Mouse (Mus musculus) hindbrain, embryonic 12.5 days (tissue): ENCODE measurements around the gene Plxdc1. TPM values are rescaled to one million over a fixed set of nuclear protein-coding genes. Genes with fewer than 3 reads are reported as not detected.
A peak's percentile ranks its signal among the peaks of the same experiment; 100 is the strongest.

Experiments
- ATAC-seq: fragments of 200-750 bp; cut with Nextera tagmentation; 2 replicates; pipeline ENCODE4 v1.8.0; 2017; ENCODE audit warnings: moderate TSS enrichment; ENCODE audit not compliant: low FRiP score
- H3K27ac ChIP-seq: fragments of 300-500 bp; sonication (generic); 2 replicates; pipeline ENCODE4 v1.5.1; 2016; ENCODE audit warnings: mild to moderate bottlenecking
- H3K27me3 ChIP-seq: fragments of 300-500 bp; sonication (generic); 2 replicates; pipeline ENCODE4 v1.6.1; 2016; ENCODE audit warnings: mild to moderate bottlenecking
- H3K36me3 ChIP-seq: fragments of 300-500 bp; sonication (generic); 2 replicates; pipeline ENCODE4 v1.6.1; 2016; ENCODE audit warnings: mild to moderate bottlenecking
- H3K4me1 ChIP-seq: fragments of 300-500 bp; sonication (generic); 2 replicates; pipeline ENCODE4 v1.6.1; 2016
- H3K4me2 ChIP-seq: fragments of 300-500 bp; sonication (generic); replicated peaks from 2 replicates; pipeline ENCODE4 v1.6.1; 2016; ENCODE audit warnings: mild to moderate bottlenecking
- H3K4me3 ChIP-seq: fragments of 300-500 bp; sonication (generic); 2 replicates; pipeline ENCODE4 v1.5.1; 2016; ENCODE audit warnings: mild to moderate bottlenecking
- H3K9ac ChIP-seq: fragments of 300-500 bp; sonication (generic); 2 replicates; pipeline ENCODE4 v1.6.1; 2016; ENCODE audit warnings: mild to moderate bottlenecking, moderate library complexity
- H3K9me3 ChIP-seq: fragments of 300-500 bp; sonication (generic); replicated peaks from 2 replicates; pipeline ENCODE4 v1.6.1; 2016; ENCODE audit warnings: mild to moderate bottlenecking
- WGBS: fragments of 180-500 bp; shearing (Covaris S2); methylation state at CpG from one replicate; pipeline ENCODE4 v1.1.7; 2016; 5-methylcytosine and 5-hydroxymethylcytosine counted together
- polyA plus RNA-seq: library from polyadenylated mRNA; unstranded; fragments of >200 nt; fragmentation: Nextera tagmentation; extraction: Ambion mirVana; gene quantifications from 2 replicates; pipeline ENCODE4 v1.2.1, GENCODE M21; 2016

Gene Plxdc1
- polyA plus RNA-seq, 1 experiment from 2014 or later, result 0.26 TPM

GRCm38 (mm10) chr11:97915471-97915870 is 70.8 kb downstream of the Plxdc1 start:
- H3K36me3 ChIP-seq, result no peaks in the 10 kb centered on the region
- 91% methylated on average over 2 of the region's 2 CpGs for WGBS
- H3K27ac ChIP-seq, result no peak overlapping the region
- no peaks in the 10 kb centered on the region for H3K27me3 ChIP-seq
- no peak overlapping the region for H3K9ac ChIP-seq
- no peak for ATAC-seq
- H3K4me3 ChIP-seq, result no peak overlapping the region
- H3K9me3 ChIP-seq, result no peaks in the 10 kb centered on the region
- peaks cover 8% of the 10 kb centered on the region; the same call in 1 of the 2 replicates for H3K4me1 ChIP-seq
- no peak overlapping the region for H3K4me2 ChIP-seq

GRCm38 (mm10) chr11:97913111-97913510 is 73.1 kb downstream of the Plxdc1 start:
- no peak overlapping the region for H3K9ac ChIP-seq
- H3K4me3 ChIP-seq, result no peak overlapping the region
- H3K36me3 ChIP-seq, result no peaks in the 10 kb centered on the region
- peaks cover 7% of the 10 kb centered on the region; the same call in 1 of the 2 replicates for H3K4me1 ChIP-seq
- no peaks in the 10 kb centered on the region for H3K27me3 ChIP-seq
- no peak overlapping the region for H3K4me2 ChIP-seq
- H3K9me3 ChIP-seq, result no peaks in the 10 kb centered on the region
- no peak overlapping the region for H3K27ac ChIP-seq
- ATAC-seq, result no peak
- WGBS, result 88% methylated on average over 14 of the region's 14 CpGs

DNA sequence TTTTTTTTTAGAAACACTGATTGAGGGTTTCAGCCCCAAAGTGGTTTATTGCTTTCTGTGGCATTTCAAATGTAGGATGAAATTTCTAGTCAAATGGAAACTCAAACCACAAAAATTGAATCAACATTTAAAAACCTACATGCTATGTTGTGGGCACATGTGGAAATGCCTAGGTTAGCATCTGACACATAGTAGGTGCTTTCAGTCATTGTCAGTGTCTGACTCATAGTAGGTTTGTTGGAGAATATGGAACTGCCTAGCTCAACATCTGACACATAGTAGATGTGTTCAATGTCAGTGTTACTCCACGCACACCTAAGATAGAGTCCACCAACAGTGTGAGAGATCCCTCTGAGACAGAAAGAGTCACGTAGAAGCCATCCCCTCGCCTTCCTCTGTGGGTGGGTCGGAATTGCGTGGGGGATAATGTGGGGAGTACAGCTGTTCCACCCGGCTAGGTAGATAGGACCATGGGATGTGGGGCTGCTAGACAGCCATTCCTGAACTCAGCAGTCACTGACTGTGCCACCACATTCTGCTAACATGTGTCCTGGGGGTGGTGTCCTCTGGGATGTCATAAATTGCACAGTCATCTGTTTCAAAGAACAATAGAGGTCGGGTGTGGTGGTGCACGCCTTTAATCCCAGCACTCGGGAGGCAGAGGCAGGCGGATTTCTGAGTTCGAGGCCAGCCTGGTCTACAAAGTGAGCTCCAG is 77.5 kb downstream of the Plxdc1 start:
- Histone ChIP-seq H3K36me3 (no peaks in the 10 kb centered on the region), H3K4me3 (no peak overlapping the region), H3K4me1 (peaks cover 4% of the 10 kb centered on the region; the same call in 1 of the 2 replicates), H3K27me3 (no peaks in the 10 kb centered on the region), H3K27ac (no peak overlapping the region), H3K9ac (no peak overlapping the region), H3K4me2 (no peak overlapping the region), H3K9me3 (no peaks in the 10 kb centered on the region)
- 89% methylated on average over 11 of the region's 11 CpGs for WGBS
- ATAC-seq, result no peak

DNA sequence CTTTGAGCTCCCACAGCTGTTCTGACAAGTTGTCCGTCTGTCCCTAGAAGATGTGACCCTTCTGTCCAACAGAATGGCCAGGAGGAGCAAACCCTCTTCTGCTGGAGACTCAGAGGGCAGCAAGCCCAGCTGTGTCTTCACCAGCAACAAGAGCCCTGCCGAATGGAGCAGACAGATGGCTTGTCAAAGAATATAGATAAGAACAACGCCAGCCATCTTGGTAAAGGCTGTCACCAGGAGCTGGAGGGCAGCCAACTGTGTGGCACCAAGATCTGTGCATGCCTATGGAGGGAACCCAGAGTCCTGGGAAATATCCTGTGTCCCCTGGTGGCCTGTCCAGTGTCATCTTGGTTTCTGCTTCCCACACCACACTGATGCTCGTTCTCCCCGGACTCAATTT is 78.3 kb downstream of the Plxdc1 start:
- H3K9ac ChIP-seq, result no peak overlapping the region
- H3K36me3 ChIP-seq, result no peaks in the 10 kb centered on the region
- H3K27ac ChIP-seq, result no peak overlapping the region
- H3K27me3 ChIP-seq, result no peaks in the 10 kb centered on the region
- H3K4me3 ChIP-seq, result no peak overlapping the region
- WGBS, result 80% methylated on average over 5 of the region's 5 CpGs
- H3K4me1 ChIP-seq, result peaks cover 3% of the 10 kb centered on the region; the same call in 1 of the 2 replicates
- H3K4me2 ChIP-seq, result no peak overlapping the region
- H3K9me3 ChIP-seq, result no peaks in the 10 kb centered on the region
- ATAC-seq, result no peak

DNA sequence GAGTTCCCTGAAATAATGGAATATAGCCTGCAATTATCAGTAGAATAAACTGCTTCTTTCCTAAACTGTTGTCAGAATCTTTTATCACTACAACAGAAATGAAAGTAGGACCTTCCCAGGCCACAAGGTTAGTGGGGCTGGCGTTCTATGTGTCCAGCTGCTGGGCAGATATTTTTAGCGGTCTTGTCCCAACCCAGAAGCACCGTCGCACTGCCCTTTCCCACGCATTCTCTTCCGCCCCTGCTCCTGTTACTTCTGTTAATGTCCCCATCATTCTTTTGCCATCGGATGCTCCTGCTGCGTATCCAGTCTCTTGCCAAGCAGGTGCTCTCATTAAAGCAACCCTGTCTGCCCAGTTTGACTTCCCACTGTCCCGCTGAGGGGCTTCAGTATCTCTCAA is 79.3 kb downstream of the Plxdc1 start:
- H3K4me2 ChIP-seq, result no peak overlapping the region
- H3K27ac ChIP-seq, result no peak overlapping the region
- no peaks in the 10 kb centered on the region for H3K27me3 ChIP-seq
- no peaks in the 10 kb centered on the region for H3K9me3 ChIP-seq
- H3K4me1 ChIP-seq, result peaks cover 3% of the 10 kb centered on the region; the same call in 1 of the 2 replicates
- no peak overlapping the region for H3K9ac ChIP-seq
- H3K36me3 ChIP-seq, result no peaks in the 10 kb centered on the region
- WGBS, result 91% methylated on average over 9 of the region's 9 CpGs
- ATAC-seq, result no peak
- H3K4me3 ChIP-seq, result no peak overlapping the region

DNA sequence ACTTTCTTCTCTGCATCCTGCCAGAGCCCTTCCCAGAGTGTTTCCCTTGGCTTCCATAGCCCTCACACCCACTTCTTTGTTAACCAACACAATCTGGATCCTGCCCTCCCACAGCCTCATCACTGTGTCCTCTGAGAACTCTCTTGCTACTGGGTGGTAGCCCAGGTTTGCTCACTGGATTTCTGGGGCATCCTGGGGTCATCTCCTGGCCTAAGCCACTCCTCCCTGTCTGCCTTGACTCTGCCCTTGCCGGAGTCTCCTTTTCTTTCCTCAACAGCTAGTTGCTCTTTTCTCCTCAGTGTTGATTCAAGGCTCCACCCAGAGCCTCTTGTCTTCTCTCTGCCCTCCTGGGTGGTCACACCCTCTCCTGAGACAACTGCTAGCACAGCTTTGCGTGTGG is 80.3 kb downstream of the Plxdc1 start:
- 61% methylated on average over 2 of the region's 2 CpGs for WGBS
- no peak for ATAC-seq
- Histone ChIP-seq H3K27me3 (no peaks in the 10 kb centered on the region), H3K36me3 (no peaks in the 10 kb centered on the region), H3K4me1 (no peaks in the 10 kb centered on the region), H3K9ac (no peak overlapping the region), H3K4me3 (no peak overlapping the region), H3K9me3 (no peaks in the 10 kb centered on the region), H3K27ac (no peak overlapping the region), H3K4me2 (no peak overlapping the region)

GRCm38 (mm10) chr11:97905540-97905939 is 80.7 kb downstream of the Plxdc1 start:
- no peak overlapping the region for H3K9ac ChIP-seq
- H3K9me3 ChIP-seq, result no peaks in the 10 kb centered on the region
- no peaks in the 10 kb centered on the region for H3K36me3 ChIP-seq
- H3K27ac ChIP-seq, result no peak overlapping the region
- no peak overlapping the region for H3K4me2 ChIP-seq
- no peaks in the 10 kb centered on the region for H3K4me1 ChIP-seq
- no peak for ATAC-seq
- no peak overlapping the region for H3K4me3 ChIP-seq
- 94% methylated on average over 2 of the region's 2 CpGs for WGBS
- no peaks in the 10 kb centered on the region for H3K27me3 ChIP-seq

DNA sequence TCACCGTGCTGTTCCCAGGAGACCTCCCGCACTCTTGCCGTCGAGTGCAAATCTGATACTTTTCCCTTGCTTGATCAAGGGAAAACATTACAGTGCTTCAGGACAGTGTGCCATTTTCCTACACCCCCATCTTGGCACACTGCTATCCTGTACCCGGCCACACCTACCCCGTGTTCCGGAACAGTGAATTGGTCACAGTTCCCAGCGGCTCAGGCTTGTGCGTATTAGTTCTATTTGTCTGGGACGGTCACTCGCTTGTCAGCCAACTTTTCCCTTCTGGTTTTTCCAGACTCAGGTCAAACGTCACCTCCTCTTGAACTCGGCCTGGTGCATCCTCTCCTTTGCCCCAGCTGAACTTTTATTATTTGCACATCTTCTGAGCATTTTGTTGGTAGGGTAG is 81.4 kb downstream of the Plxdc1 start:
- no peak for ATAC-seq
- Histone ChIP-seq H3K36me3 (no peaks in the 10 kb centered on the region), H3K4me3 (no peak overlapping the region), H3K27ac (no peak overlapping the region), H3K4me1 (no peaks in the 10 kb centered on the region), H3K9ac (no peak overlapping the region), H3K4me2 (no peak overlapping the region), H3K27me3 (no peaks in the 10 kb centered on the region), H3K9me3 (no peaks in the 10 kb centered on the region)
- WGBS, result 84% methylated on average over 13 of the region's 13 CpGs

- no peak overlapping the region for H3K9ac ChIP-seq
- no peak overlapping the region for H3K27ac ChIP-seq
- H3K4me1 ChIP-seq, result no peaks in the 10 kb centered on the region
- no peak for ATAC-seq
- no peaks in the 10 kb centered on the region for H3K36me3 ChIP-seq
- H3K27me3 ChIP-seq, result no peaks in the 10 kb centered on the region
- H3K9me3 ChIP-seq, result no peaks in the 10 kb centered on the region
- H3K4me2 ChIP-seq, result no peak overlapping the region
- no peak overlapping the region for H3K4me3 ChIP-seq
- 84% methylated on average over 6 of the region's 6 CpGs for WGBS
Measured at GRCm38 (mm10) chr11:97901806-97902205, 84.4 kb downstream of the Plxdc1 start.

DNA sequence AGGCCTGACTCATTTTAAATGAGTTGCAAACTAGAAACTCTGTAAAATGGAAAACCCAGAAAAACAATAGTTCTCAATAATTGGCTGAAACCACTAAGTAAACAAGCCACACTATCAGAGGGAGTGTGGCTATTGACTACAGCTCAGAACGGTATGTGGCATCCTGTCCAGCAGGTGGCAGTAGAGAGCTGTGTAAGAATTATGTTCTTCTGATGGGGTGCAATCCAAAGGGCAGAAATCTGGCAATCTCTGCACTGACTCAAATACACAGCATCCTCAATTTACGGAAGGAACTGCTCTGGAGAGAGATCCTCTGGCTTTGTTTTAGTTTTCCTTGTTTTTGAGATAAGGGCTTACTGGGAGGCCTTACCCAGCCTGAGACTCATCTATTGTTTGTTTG is 86.4 kb downstream of the Plxdc1 start:
- H3K27me3 ChIP-seq, result no peaks in the 10 kb centered on the region
- ATAC-seq, result peak; percentile 72
- 7% methylated on average over 2 of the region's 2 CpGs for WGBS
- no peaks in the 10 kb centered on the region for H3K4me1 ChIP-seq
- no peak overlapping the region for H3K4me3 ChIP-seq
- H3K9me3 ChIP-seq, result no peaks in the 10 kb centered on the region
- no peak overlapping the region for H3K27ac ChIP-seq
- no peak overlapping the region for H3K9ac ChIP-seq
- H3K4me2 ChIP-seq, result no peak overlapping the region
- no peaks in the 10 kb centered on the region for H3K36me3 ChIP-seq

- Histone ChIP-seq H3K4me3 (no peak overlapping the region), H3K27ac (no peak overlapping the region), H3K27me3 (no peaks in the 10 kb centered on the region), H3K9ac (no peak overlapping the region), H3K36me3 (no peaks in the 10 kb centered on the region), H3K9me3 (no peaks in the 10 kb centered on the region), H3K4me2 (no peak overlapping the region), H3K4me1 (no peaks in the 10 kb centered on the region)
- ATAC-seq, result no peak
- 81% methylated on average over 3 of the region's 3 CpGs for WGBS
Measured at GRCm38 (mm10) chr11:97897568-97898185, 88.6 kb downstream of the Plxdc1 start.

DNA sequence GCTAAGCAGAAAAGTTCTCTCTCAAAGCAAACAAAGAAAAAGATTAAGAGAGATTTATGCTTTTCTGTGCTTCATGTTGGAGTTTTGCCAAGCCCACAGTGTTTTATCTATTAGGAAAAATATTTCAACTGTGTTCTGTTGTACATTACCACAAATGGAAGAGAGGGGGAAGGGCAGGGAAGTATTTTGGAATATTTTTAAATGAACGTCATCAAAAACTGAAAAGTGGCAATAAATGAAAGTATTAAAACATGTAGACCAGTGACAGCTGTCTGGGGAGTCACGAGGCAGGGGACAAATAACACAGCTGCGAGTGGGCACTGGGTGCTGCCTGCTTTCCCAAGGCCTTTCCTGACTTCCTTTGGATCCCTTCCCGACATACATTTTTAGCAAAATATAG is 89.6 kb downstream of the Plxdc1 start:
- Histone ChIP-seq H3K27ac (no peak overlapping the region), H3K4me1 (no peaks in the 10 kb centered on the region), H3K9me3 (no peaks in the 10 kb centered on the region), H3K27me3 (no peaks in the 10 kb centered on the region), H3K4me3 (no peak overlapping the region), H3K36me3 (no peaks in the 10 kb centered on the region), H3K9ac (no peak overlapping the region), H3K4me2 (no peak overlapping the region)
- 73% methylated on average over 4 of the region's 4 CpGs for WGBS
- no peak for ATAC-seq

DNA sequence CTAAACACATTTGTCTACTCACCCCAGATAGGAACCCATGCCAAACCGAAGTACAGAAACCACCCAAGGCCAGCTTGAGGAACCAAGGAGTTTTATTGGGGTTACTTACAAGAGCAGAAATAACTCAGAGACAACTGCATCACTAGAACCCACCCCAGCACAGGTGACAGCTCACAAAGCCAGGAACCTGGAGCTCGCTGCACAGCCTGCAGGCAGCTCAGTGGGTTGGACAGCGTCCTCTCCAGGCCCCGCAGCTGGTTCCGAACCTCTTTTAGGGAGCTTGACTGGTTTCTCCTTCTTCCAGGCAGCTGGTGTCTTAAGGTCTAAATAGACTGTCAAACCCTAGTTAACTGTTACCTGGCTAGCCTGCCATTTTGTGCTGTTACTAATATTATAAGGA is 94.4 kb downstream of the Plxdc1 start:
- H3K36me3 ChIP-seq, result no peaks in the 10 kb centered on the region
- no peaks in the 10 kb centered on the region for H3K9me3 ChIP-seq
- H3K9ac ChIP-seq, result no peak overlapping the region
- H3K4me3 ChIP-seq, result no peak overlapping the region
- no peak overlapping the region for H3K27ac ChIP-seq
- H3K27me3 ChIP-seq, result no peaks in the 10 kb centered on the region
- 81% methylated on average over 5 of the region's 5 CpGs for WGBS
- no peak overlapping the region for H3K4me2 ChIP-seq
- no peak for ATAC-seq
- H3K4me1 ChIP-seq, result no peaks in the 10 kb centered on the region
